ENCODE assay signal across 14 mouse cellular contexts in the genomic region with DNA sequence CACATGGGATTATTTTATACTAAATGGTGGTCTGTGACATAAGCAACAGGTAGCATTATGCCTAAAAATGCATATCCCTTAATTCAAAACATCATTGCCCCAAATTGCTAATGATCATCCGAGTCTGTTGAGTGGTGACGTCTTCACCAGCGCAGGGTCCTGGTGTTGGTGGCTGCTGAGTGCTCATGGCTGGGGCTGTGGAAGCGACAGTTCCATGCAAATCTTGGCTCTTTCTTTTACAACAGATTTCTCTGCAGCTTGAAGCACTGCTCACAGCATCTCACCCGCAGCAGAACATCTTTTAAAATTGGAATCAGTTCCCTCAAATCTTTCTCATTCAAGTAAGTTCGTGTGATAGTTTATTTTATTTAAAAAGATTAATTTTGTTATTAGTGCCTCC.
A peak's percentile ranks its signal among the peaks of the same experiment; 100 is the strongest.
DNase-seq lines count a peak whose midpoint lies in the region.
"Had no signal": no experiment of that assay in that cellular context is flagged by ENCODE, and none has a peak within 500 bp of the region (broad histone marks: within the 10 kb centered on the region; RNA-seq: fewer than 3 reads in every experiment).

No protein-coding gene starts in this region.

- peak; percentile 8 for DNase-seq in layer of hippocampus, adult 11-12 months (ENCODE audit: low spot score)
- DNase-seq in layer of hippocampus, adult 8-10 months (ENCODE audit: low spot score in 2 of 2), result no peak
- peak; percentile 8 to 25 for DNase-seq in left cerebral cortex, postnatal 14 days (ENCODE audit: low spot score in 2 of 2)
- DNase-seq in left cerebral cortex, postnatal 36 days (ENCODE audit: low spot score in 2 of 2), result no peak
- DNase-seq in right cerebral cortex, postnatal 25 days, result peak; percentile 18
- no peak for DNase-seq in right cerebral cortex, postnatal 14 days
- peak; percentile 51 for DNase-seq in telencephalon, adult 2 months (ENCODE audit: low read depth, low spot score)
- no peak for DNase-seq in urinary bladder, postnatal 14 days (ENCODE audit: low spot score)
- DNase-seq: adrenal gland, postnatal 14 days; cerebellum, adult 18-20 months; cerebellum, adult 9-11 months; cerebellum, postnatal 36 days; gastrocnemius, adult 2 months; gastrocnemius, postnatal 25 days had no signal

- intact Hi-C loops in left cerebral cortex, postnatal 14 days (cut with DNase I), result loop anchor here (10.0 kb wide), 1 partner anchor 111 kb away; no protein-coding TSS in a partner anchor
- intact Hi-C loops in left cerebral cortex, postnatal 36 days (cut with DNase I), result no loop called here

Comparison
In these comparisons a context has a peak if more than half of its experiments do, and no peak if none do; other contexts are left out.
1. DNase-seq: peak in layer of hippocampus, adult 11-12 months (single experiment), left cerebral cortex, postnatal 14 days (2 of 2), right cerebral cortex, postnatal 25 days (single experiment) and telencephalon, adult 2 months (single experiment); none in layer of hippocampus, adult 8-10 months (0 of 2), left cerebral cortex, postnatal 36 days (0 of 2), right cerebral cortex, postnatal 14 days (single experiment) and urinary bladder, postnatal 14 days (single experiment).